Mouse (Mus musculus) gastrocnemius, postnatal 25 days (tissue): ENCODE measurements around the gene H2afj. TPM values are rescaled to one million over a fixed set of nuclear protein-coding genes. Genes with fewer than 3 reads are reported as not detected.
A peak's percentile ranks its signal among the peaks of the same experiment; 100 is the strongest.

Source experiments
- DNase-seq: peaks from one replicate; pipeline ENCODE4 v3.0.0; 2022
- total RNA-seq, 2 experiments: library from RNA; stranded (reverse); gene quantifications; 1 replicate in 1 of 2; 2 replicates in 1 of 2; pipeline ENCODE4 v1.2.3; 2021

The H2afj gene
- total RNA-seq, 2 experiments from 2014 or later, result 16.4 to 17.9 TPM

GRCm38 (mm10) chr6:136804705-136805408 is 3.2 kb upstream of the H2afj start:
- DNase-seq, result no peak

GRCm38 (mm10) chr6:136805409-136805775 is 2.7 kb upstream of the H2afj start:
- no peak for DNase-seq

- DNase-seq, result no peak
Measured at GRCm38 (mm10) chr6:136806819-136807218, 1.2 kb upstream of the H2afj start.

- DNase-seq, result no peak
Measured at GRCm38 (mm10) chr6:136807395-136808013, 540 bp upstream of the H2afj start.

GRCm38 (mm10) chr6:136808631-136809046 is 595 bp downstream of the H2afj start:
- DNase-seq, result no peak

DNA sequence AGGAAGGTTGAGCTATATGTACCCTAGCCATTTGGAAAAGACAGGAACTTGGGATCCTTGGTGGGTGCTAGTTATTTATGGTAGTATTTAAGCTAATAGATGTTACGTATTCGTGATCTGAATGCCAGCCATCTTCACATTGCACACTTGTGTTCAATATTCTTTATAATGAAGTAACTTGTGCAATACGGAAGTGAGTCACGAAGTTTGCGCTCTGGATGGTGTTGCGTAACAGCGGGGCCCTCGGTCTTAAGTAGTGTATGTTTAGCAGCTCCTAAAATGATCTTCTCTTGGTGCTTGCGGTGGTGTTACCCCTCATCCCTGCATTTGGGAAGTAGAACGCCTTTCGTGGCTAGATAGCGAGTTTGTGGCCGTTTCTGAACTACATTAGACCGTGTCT is 1.0 kb downstream of the H2afj start:
- DNase-seq, result peak; percentile 36

- no peak for DNase-seq
Measured at GRCm38 (mm10) chr6:136809673-136810072, 1.6 kb downstream of the H2afj start.

GRCm38 (mm10) chr6:136811196-136811595 is 3.2 kb downstream of the H2afj start:
- no peak for DNase-seq

- no peak for DNase-seq
Measured at GRCm38 (mm10) chr6:136813117-136813516, 5.1 kb downstream of the H2afj start.

DNA sequence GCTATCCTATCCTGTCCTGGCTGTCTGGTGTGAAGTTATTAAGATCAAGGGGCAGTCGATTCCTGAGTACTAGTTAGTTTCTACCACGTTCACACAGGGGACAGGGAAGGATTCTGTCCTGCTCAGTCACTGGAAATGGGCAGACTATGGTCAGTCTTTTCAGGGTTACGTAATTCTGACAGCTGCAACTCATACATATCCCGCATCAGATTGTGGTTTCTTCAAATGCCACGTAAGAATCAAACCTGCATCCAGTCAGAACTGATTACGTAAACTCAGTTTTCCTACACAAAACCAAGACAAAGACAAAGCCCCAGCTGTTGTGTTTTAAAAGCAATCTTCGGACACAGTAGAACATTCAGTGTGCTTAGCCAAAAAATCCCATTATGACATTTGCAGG is 7.3 kb downstream of the H2afj start:
- no peak for DNase-seq

- DNase-seq, result no peak
Measured at GRCm38 (mm10) chr6:136816826-136817225, 8.8 kb downstream of the H2afj start.

GRCm38 (mm10) chr6:136817549-136817948 is 9.5 kb downstream of the H2afj start:
- no peak for DNase-seq

- no peak for DNase-seq
Measured at GRCm38 (mm10) chr6:136820381-136820780, 12.3 kb downstream of the H2afj start.

GRCm38 (mm10) chr6:136821086-136821485 is 13.0 kb downstream of the H2afj start:
- DNase-seq, result no peak

GRCm38 (mm10) chr6:136824987-136825386 is 16.9 kb downstream of the H2afj start:
- no peak for DNase-seq

- DNase-seq, result no peak
Measured at GRCm38 (mm10) chr6:136827116-136827515, 19.1 kb downstream of the H2afj start.

DNA sequence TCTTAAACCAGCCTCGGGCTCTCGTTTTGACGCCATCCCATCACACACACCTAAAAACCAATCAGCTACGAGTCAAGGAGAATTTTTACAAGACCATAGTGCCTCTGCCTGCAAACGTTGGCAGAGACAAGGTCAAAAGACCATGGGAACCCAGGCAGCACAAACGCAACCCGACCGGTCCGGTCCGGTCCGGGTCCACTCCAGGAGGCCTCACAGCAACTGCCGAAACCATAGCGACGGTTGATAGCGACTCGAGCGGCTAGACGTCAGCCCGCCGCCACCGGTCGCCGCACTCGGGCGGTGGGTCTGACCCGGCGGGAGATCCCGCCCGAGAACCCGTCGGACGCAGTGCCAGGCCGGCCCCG is 19.5 kb downstream of the H2afj start, which contains the start of gene BC049715:
Gene BC049715 (plus strand): TSS at position 111 of the 365 bp plus-strand sequence.
- DNase-seq, result no peak

DNA sequence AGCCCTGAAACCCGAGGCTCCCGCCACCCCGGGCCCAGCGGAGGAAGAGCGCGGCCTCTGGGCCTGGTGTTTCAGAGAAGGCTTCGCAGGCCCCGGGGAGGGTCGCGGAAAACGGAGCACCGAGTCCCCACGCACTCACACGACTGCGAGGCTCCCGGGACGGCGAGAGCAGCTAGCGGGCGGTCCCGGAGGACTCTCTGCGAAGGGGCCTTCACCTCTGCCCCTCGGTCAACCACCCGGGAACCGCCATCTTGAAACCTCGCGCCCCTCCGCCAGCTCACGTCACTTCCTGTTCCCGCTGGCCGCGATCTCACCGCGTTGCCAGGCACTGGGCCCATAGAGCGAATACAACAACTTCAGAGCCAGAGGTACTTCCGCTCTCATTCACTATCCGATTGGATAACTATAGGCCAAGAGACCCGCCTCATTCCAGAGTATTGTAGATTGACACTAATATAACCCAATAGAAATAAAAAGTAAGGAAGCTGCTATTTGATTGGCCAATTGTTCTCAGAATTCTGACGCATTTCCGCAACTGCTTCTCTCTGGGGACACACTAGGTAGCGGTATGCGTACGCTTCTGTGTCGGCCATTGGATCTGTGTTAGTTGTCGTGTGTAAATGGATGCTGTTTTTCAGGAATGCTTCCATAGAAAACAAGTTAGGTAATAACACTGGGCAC is 20.0 kb downstream of the H2afj start, which contains the start of gene Wbp11:
Gene Wbp11 (minus strand): TSS at position 353 of the 681 bp plus-strand sequence.
- DNase-seq, result peak; percentile 95

DNA sequence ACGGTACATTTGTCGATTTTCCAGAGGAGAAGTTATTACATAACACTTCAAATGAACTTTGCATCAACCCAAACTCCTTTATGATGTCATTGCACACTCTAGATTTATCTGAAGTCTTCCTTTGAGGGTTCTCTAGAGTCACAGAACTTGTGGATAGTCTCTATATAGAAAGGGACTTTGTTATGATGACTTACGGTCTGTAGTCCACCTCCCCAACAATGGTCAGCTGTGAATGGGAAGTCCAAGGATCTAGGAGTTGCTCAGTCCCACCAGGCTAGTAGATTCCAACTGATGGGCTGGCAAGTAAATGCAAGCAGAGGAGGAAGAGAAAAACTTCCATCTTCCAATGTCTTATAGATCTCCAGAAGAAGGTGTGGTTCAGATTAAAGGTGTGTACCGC is 20.6 kb downstream of the H2afj start:
- DNase-seq, result no peak

DNA sequence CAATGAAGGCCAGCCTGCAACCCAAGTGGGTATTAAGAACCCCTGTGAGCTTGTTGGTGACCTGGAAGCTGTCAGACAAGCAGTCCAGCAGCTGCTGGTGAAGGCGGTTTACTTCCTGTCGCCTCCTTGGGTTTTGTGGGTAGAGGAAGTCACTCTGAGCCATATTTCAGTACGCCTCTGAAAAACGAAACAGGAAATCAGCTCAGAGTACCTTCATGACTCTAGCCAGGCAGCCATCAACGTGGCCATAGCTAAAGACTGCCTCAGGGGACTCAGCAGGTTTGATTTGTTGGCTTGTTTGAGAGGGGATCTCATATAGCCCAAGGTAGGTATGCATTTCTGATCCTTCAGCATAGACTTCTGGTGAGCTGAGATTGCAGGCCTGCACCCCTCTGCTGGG is 23.7 kb downstream of the H2afj start:
- DNase-seq, result no peak

GRCm38 (mm10) chr6:136835352-136835751 is 27.3 kb downstream of the H2afj start, which contains the start of gene Smco3:
Gene Smco3 (minus strand): TSS chr6:136835452.
- no peak for DNase-seq

- DNase-seq, result no peak
Measured at GRCm38 (mm10) chr6:136837323-136837722, 29.3 kb downstream of the H2afj start.

- DNase-seq, result no peak
Measured at GRCm38 (mm10) chr6:136844903-136845302, 36.9 kb downstream of the H2afj start.
